Mouse (Mus musculus): Measurements from ENCODE around the gene Snrpc. TPM values are rescaled to one million over a fixed set of nuclear protein-coding genes. Genes with fewer than 3 reads are reported as not detected.
"Not testable (repeated sequence)": the region's sequence is repeated elsewhere in the genome, so short reads cannot be mapped to it uniquely, and the experiment has no call there.

The Snrpc gene
- 10 to 100 TPM; 77.2 to 83.4 TPM for total RNA-seq (2021)
- long read RNA-seq, transcript Snrpc-201 (6 exons, 758 nt), result major isoform, 78 of 81 reads
- long read RNA-seq, partial matches to known transcripts, result 3 of 81 reads
- long read RNA-seq, other reads (novel, unspliced or antisense), result 0 of 81 reads

- DNase-seq (ENCODE audit: low spot score in 2 of 2), result not testable (repeated sequence)
These were observed at the start of gene Snrpc for GRCm38 (mm10) chr17:27837850-27838249. Gene Snrpc, plus strand, starts transcription at chr17:27838150.

- no peak for DNase-seq (ENCODE audit: low spot score in 2 of 2)
These were observed 49.3 kb upstream of the Snrpc start for GRCm38 (mm10) chr17:27788456-27789172.

- no peak for DNase-seq (ENCODE audit: low spot score in 2 of 2)
These were observed 47.9 kb upstream of the Snrpc start for GRCm38 (mm10) chr17:27790015-27790414.

- no peak for DNase-seq (ENCODE audit: low spot score in 2 of 2)
These were observed 47.0 kb upstream of the Snrpc start for GRCm38 (mm10) chr17:27790976-27791375.

GRCm38 (mm10) chr17:27791556-27791955 is 46.4 kb upstream of the Snrpc start:
- no peak for DNase-seq (ENCODE audit: low spot score in 2 of 2)

GRCm38 (mm10) chr17:27792516-27792915 is 45.4 kb upstream of the Snrpc start:
- DNase-seq (ENCODE audit: low spot score in 2 of 2), result no peak

GRCm38 (mm10) chr17:27793144-27793543 is 44.8 kb upstream of the Snrpc start:
- no peak for DNase-seq (ENCODE audit: low spot score in 2 of 2)

- peak; percentile 46 to 61 for DNase-seq (ENCODE audit: low spot score in 2 of 2)
These were observed 41.2 kb upstream of the Snrpc start for GRCm38 (mm10) chr17:27796780-27797179.

- DNase-seq (ENCODE audit: low spot score in 2 of 2), result peak; percentile 19 to 25
These were observed 40.5 kb upstream of the Snrpc start for GRCm38 (mm10) chr17:27797341-27797872.

- no peak for DNase-seq (ENCODE audit: low spot score in 2 of 2)
These were observed 38.0 kb upstream of the Snrpc start for GRCm38 (mm10) chr17:27799771-27800584.

- no peak for DNase-seq (ENCODE audit: low spot score in 2 of 2)
These were observed 37.0 kb upstream of the Snrpc start for GRCm38 (mm10) chr17:27800710-27801648.

- no peak for DNase-seq (ENCODE audit: low spot score in 2 of 2)
These were observed 34.2 kb upstream of the Snrpc start for GRCm38 (mm10) chr17:27803752-27804151.

GRCm38 (mm10) chr17:27804156-27804690 is 33.7 kb upstream of the Snrpc start:
- DNase-seq (ENCODE audit: low spot score in 2 of 2), result no peak

GRCm38 (mm10) chr17:27804803-27805770 is 32.9 kb upstream of the Snrpc start:
- DNase-seq (ENCODE audit: low spot score in 2 of 2), result no peak

- DNase-seq (ENCODE audit: low spot score in 2 of 2), result no peak
These were observed 30.3 kb upstream of the Snrpc start for GRCm38 (mm10) chr17:27807542-27808078.

- no peak for DNase-seq (ENCODE audit: low spot score in 2 of 2)
These were observed 27.2 kb upstream of the Snrpc start for GRCm38 (mm10) chr17:27810569-27811331.

- no peak for DNase-seq (ENCODE audit: low spot score in 2 of 2)
These were observed 26.0 kb upstream of the Snrpc start for GRCm38 (mm10) chr17:27811980-27812379.

GRCm38 (mm10) chr17:27814606-27815005 is 23.3 kb upstream of the Snrpc start:
- DNase-seq (ENCODE audit: low spot score in 2 of 2), result no peak

Data from layer of hippocampus, postnatal 10 days (tissue).